In genomic region chr6:51573136-51573535, GRCm38 (mm10) we compare ENCODE assay signal across 28 mouse cellular contexts. TPM values are rescaled to one million over a fixed set of nuclear protein-coding genes. Genes with fewer than 3 reads are reported as not detected.
"Had no signal": no experiment of that assay in that cellular context is flagged by ENCODE, and none has a peak within 500 bp of the region (broad histone marks: within the 10 kb centered on the region; RNA-seq: fewer than 3 reads in every experiment).

No protein-coding gene starts in this region.

- H3K27me3 ChIP-seq: embryonic facial prominence, embryonic 12.5 days; embryonic facial prominence, embryonic 13.5 days; embryonic facial prominence, embryonic 15.5 days; forebrain, embryonic 12.5 days; forebrain, embryonic 13.5 days; forebrain, embryonic 15.5 days had no signal

- H3K4me1 ChIP-seq: embryonic facial prominence, embryonic 10.5 days; embryonic facial prominence, embryonic 12.5 days; embryonic facial prominence, embryonic 13.5 days; embryonic facial prominence, embryonic 15.5 days; forebrain, embryonic 12.5 days had no signal

- H3K27ac ChIP-seq: embryonic facial prominence, embryonic 10.5 days; embryonic facial prominence, embryonic 12.5 days; embryonic facial prominence, embryonic 13.5 days; embryonic facial prominence, embryonic 15.5 days; forebrain, embryonic 10.5 days; forebrain, embryonic 12.5 days; forebrain, embryonic 13.5 days; forebrain, embryonic 15.5 days; gastrocnemius, adult 2 months; heart, adult 2 months had no signal

- H3K4me2 ChIP-seq: embryonic facial prominence, embryonic 12.5 days; embryonic facial prominence, embryonic 13.5 days; embryonic facial prominence, embryonic 15.5 days; forebrain, embryonic 12.5 days; forebrain, embryonic 13.5 days; forebrain, embryonic 15.5 days had no signal

- DNase-seq: cerebellum, adult 8-10 months; cerebellum, adult 9-10 months; cerebellum, adult 9-11 months; cerebellum, postnatal 10 days; cerebellum, postnatal 14 days; cerebellum, postnatal 25 days; cerebellum, postnatal 36 days; embryo, embryonic 11 days; forebrain, postnatal 0 days; gastrocnemius, adult 2 months; gastrocnemius, postnatal 10 days; gastrocnemius, postnatal 14 days; gastrocnemius, postnatal 25 days; gastrocnemius, postnatal 36 days; heart, adult 11 months; heart, adult 18-20 months; heart, adult 2 months had no signal

- H3K36me3 ChIP-seq: embryonic facial prominence, embryonic 10.5 days; embryonic facial prominence, embryonic 12.5 days; embryonic facial prominence, embryonic 13.5 days; embryonic facial prominence, embryonic 15.5 days; forebrain, embryonic 12.5 days; forebrain, embryonic 15.5 days had no signal

- H3K4me3 ChIP-seq: embryonic facial prominence, embryonic 10.5 days; embryonic facial prominence, embryonic 12.5 days; embryonic facial prominence, embryonic 13.5 days; embryonic facial prominence, embryonic 15.5 days; erythroblast, embryonic 14.5 days; forebrain, embryonic 10.5 days; forebrain, embryonic 12.5 days; forebrain, embryonic 13.5 days; forebrain, embryonic 15.5 days; gastrocnemius, adult 2 months; heart, adult 2 months had no signal

- H3K9ac ChIP-seq: embryonic facial prominence, embryonic 12.5 days; embryonic facial prominence, embryonic 13.5 days; embryonic facial prominence, embryonic 15.5 days; forebrain, embryonic 12.5 days; forebrain, embryonic 13.5 days; forebrain, embryonic 15.5 days; forebrain, postnatal 0 days had no signal

- H3K9me3 ChIP-seq: embryonic facial prominence, embryonic 10.5 days; embryonic facial prominence, embryonic 12.5 days; embryonic facial prominence, embryonic 13.5 days; embryonic facial prominence, embryonic 15.5 days; forebrain, embryonic 10.5 days; forebrain, embryonic 12.5 days; forebrain, embryonic 13.5 days; forebrain, embryonic 15.5 days had no signal

- ATAC-seq: forebrain, embryonic 13.5 days; forebrain, embryonic 14.5 days; forebrain, embryonic 15.5 days; forebrain, embryonic 16.5 days; forebrain, postnatal 0 days had no signal

RNA-seq across cellular contexts. Expression of gene Snx10, which starts 49.4 kb away (rescaled TPM):
- polyA plus RNA-seq: erythroblast, embryonic 14.5 days had no signal
